Mouse (Mus musculus) spleen, postnatal 10 days (tissue): ENCODE data around the gene Tmem200a.

Experiments used
- DNase-seq, 2 experiments: peaks; one replicate each; pipeline ENCODE4 v3.0.0; 2021 to 2022; ENCODE audit warnings: low spot score in 2 of 2

Gene Tmem200a

GRCm38 (mm10) chr10:26078521-26079142, at the start of gene Tmem200a:
TSS of gene Tmem200a (minus strand) at chr10:26079052.
- peak in 1 of 2 experiments; percentile 32 for DNase-seq

GRCm38 (mm10) chr10:26119822-26120183, 41.0 kb upstream of the Tmem200a start:
- no peak for DNase-seq

GRCm38 (mm10) chr10:26119067-26119821, 40.4 kb upstream of the Tmem200a start:
- DNase-seq = no peak

- DNase-seq = no peak
Measured at GRCm38 (mm10) chr10:26114409-26114808, 35.6 kb upstream of the Tmem200a start.

GRCm38 (mm10) chr10:26103330-26103982, 24.6 kb upstream of the Tmem200a start:
- no peak for DNase-seq

- DNase-seq = no peak
Measured at GRCm38 (mm10) chr10:26082081-26082480, 3.2 kb upstream of the Tmem200a start.

- no peak for DNase-seq
Measured at GRCm38 (mm10) chr10:26079678-26080077, 826 bp upstream of the Tmem200a start.

- DNase-seq = no peak
Measured at GRCm38 (mm10) chr10:26077671-26078481, 976 bp downstream of the Tmem200a start, which contains the start of gene Gm9767. TSS of gene Gm9767 (plus strand) at chr10:26078255.

- DNase-seq = no peak
Measured at GRCm38 (mm10) chr10:26076949-26077348, 1.9 kb downstream of the Tmem200a start.

GRCm38 (mm10) chr10:26071986-26072385, 6.9 kb downstream of the Tmem200a start:
- DNase-seq = no peak

- no peak for DNase-seq
Measured at GRCm38 (mm10) chr10:26063071-26063470, 15.8 kb downstream of the Tmem200a start.

GRCm38 (mm10) chr10:26059662-26060307, 19.1 kb downstream of the Tmem200a start:
- no peak for DNase-seq

GRCm38 (mm10) chr10:26051177-26051576, 27.7 kb downstream of the Tmem200a start:
- no peak for DNase-seq

- DNase-seq = no peak
Measured at GRCm38 (mm10) chr10:26034931-26035330, 43.9 kb downstream of the Tmem200a start.

- no peak for DNase-seq
Measured at GRCm38 (mm10) chr10:26018740-26019139, 60.1 kb downstream of the Tmem200a start.

- no peak for DNase-seq
Measured at GRCm38 (mm10) chr10:26014298-26014697, 64.6 kb downstream of the Tmem200a start.

GRCm38 (mm10) chr10:26008948-26009347, 69.9 kb downstream of the Tmem200a start:
- no peak for DNase-seq

GRCm38 (mm10) chr10:26005471-26005870, 73.4 kb downstream of the Tmem200a start:
- DNase-seq = no peak

- DNase-seq = no peak
Measured at GRCm38 (mm10) chr10:26000893-26001292, 78.0 kb downstream of the Tmem200a start.

GRCm38 (mm10) chr10:25999291-25999930, 79.4 kb downstream of the Tmem200a start:
- no peak for DNase-seq

GRCm38 (mm10) chr10:25984056-25984455, 94.8 kb downstream of the Tmem200a start:
- DNase-seq = no peak
